23 mouse cellular contexts compared by ENCODE assay signal in the genomic region with DNA sequence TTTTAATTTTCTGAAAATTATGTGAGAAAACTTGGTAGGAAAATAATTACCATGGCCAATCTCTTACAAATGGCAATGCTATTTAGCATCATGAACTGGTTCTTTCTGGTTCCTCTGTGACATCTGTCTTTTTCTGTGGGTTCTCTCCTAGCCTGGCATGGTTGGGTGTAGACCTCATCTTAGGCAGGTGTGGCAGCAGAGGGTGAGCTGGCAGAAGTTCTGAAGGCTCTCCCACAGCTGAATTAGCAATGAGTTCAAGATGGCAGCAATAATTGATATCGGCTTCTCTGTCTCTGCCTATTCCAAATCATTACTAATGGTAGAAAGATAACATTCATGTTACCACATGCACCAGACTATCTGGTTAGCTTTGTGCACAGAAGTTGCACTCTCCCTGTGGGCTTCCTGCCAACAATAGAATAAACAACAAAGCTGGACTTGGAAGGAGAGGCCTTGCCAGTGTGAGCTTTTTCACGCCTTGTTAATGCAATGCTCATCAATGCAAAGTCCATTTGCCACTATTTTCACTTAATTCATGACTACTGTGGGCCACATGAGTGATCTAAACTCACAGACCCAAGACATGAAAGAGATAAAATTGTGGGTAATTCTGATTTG. TPM values are rescaled to one million over a fixed set of nuclear protein-coding genes. Genes with fewer than 3 reads are reported as not detected.
DNase-seq lines count a peak whose midpoint lies in the region; ATAC-seq and TF ChIP-seq lines count a peak whose summit lies in the region.
"Had no signal": no experiment of that assay in that cellular context is flagged by ENCODE, and none has a peak within 500 bp of the region (broad histone marks: within the 10 kb centered on the region; RNA-seq: fewer than 3 reads in every experiment).

No protein-coding gene starts in this region.

- H3K9me3 ChIP-seq in forebrain, embryonic 16.5 days (ENCODE audit: control insufficient read depth, low read length), result no peaks in the 10 kb centered on the region
- H3K9me3 ChIP-seq in forebrain, embryonic 10.5 days, result no peaks in the 10 kb centered on the region
- no peaks in the 10 kb centered on the region for H3K9me3 ChIP-seq in liver, postnatal 0 days (ENCODE audit: low read length)
- H3K9me3 ChIP-seq in liver, embryonic 11.5 days (ENCODE audit: control insufficient read depth, low read length), result no peaks in the 10 kb centered on the region
- no peaks in the 10 kb centered on the region for H3K9me3 ChIP-seq in neural tube, embryonic 12.5 days
- H3K9me3 ChIP-seq in stomach, postnatal 0 days (ENCODE audit: control insufficient read depth, low read length), result no peaks in the 10 kb centered on the region
- H3K9me3 ChIP-seq: heart, embryonic 13.5 days; kidney, embryonic 15.5 days; limb, embryonic 12.5 days; liver, embryonic 15.5 days; midbrain, embryonic 12.5 days had no signal

- 63% methylated on average over 2 of the region's 2 CpGs for WGBS in forebrain, embryonic 16.5 days
- 93% methylated on average over 2 of the region's 2 CpGs for WGBS in forebrain, embryonic 10.5 days
- 65% methylated on average over 2 of the region's 2 CpGs for WGBS in liver, postnatal 0 days (ENCODE audit: insufficient replicate concordance)
- WGBS in liver, embryonic 11.5 days, result 76% methylated on average over 2 of the region's 2 CpGs
- 77% methylated on average over 2 of the region's 2 CpGs for WGBS in neural tube, embryonic 12.5 days
- 44% methylated on average over 2 of the region's 2 CpGs for WGBS in stomach, postnatal 0 days

- H3K4me2 ChIP-seq in forebrain, embryonic 16.5 days (ENCODE audit: low read length), result no peak overlapping the region
- H3K4me2 ChIP-seq in liver, postnatal 0 days (ENCODE audit: low read depth, low read length), result no peak overlapping the region
- no peak overlapping the region for H3K4me2 ChIP-seq in liver, embryonic 11.5 days
- H3K4me2 ChIP-seq in neural tube, embryonic 12.5 days (replicated peaks), result no peak overlapping the region
- no peak overlapping the region for H3K4me2 ChIP-seq in stomach, postnatal 0 days (replicated peaks; ENCODE audit: low read depth)
- H3K4me2 ChIP-seq: heart, embryonic 13.5 days; kidney, embryonic 15.5 days; limb, embryonic 12.5 days; liver, embryonic 15.5 days; midbrain, embryonic 12.5 days had no signal

- no peaks in the 10 kb centered on the region for H3K4me1 ChIP-seq in forebrain, embryonic 16.5 days (replicated peaks; ENCODE audit: control insufficient read depth, insufficient read depth, low read length)
- no peaks in the 10 kb centered on the region for H3K4me1 ChIP-seq in forebrain, embryonic 10.5 days
- no peaks in the 10 kb centered on the region for H3K4me1 ChIP-seq in liver, postnatal 0 days (ENCODE audit: insufficient read depth)
- no peaks in the 10 kb centered on the region for H3K4me1 ChIP-seq in liver, embryonic 11.5 days (replicated peaks; ENCODE audit: control insufficient read depth, insufficient read depth, low read length)
- no peaks in the 10 kb centered on the region for H3K4me1 ChIP-seq in neural tube, embryonic 12.5 days
- no peaks in the 10 kb centered on the region for H3K4me1 ChIP-seq in stomach, postnatal 0 days (replicated peaks; ENCODE audit: control insufficient read depth, insufficient read depth)
- H3K4me1 ChIP-seq: kidney, embryonic 15.5 days; limb, embryonic 12.5 days; liver, embryonic 15.5 days; midbrain, embryonic 12.5 days had no signal

- DNase-seq in forebrain, embryonic 10.5 days (ENCODE audit: extremely low spot score, low spot score), result no peak
- peak; percentile 24 for DNase-seq in liver, postnatal 0 days
- no peak for DNase-seq in liver, embryonic 11.5 days (ENCODE audit: low spot score)
- DNase-seq in neural tube, embryonic 10.5 days (ENCODE audit: extremely low spot score, low spot score), result no peak
- DNase-seq in stomach, postnatal 0 days (ENCODE audit: low spot score), result no peak
- no peak for DNase-seq in heart, adult 9 months (ENCODE audit: low spot score in 2 of 2)
- DNase-seq: adrenal gland, adult 2 months; cerebellum, postnatal 25 days; embryo, embryonic 11 days; heart, adult 11 months; heart, postnatal 4 days; right cerebral cortex, postnatal 25 days; thymus, adult 18-20 months; thymus, postnatal 4 days had no signal

- H3K27ac ChIP-seq in forebrain, embryonic 16.5 days (ENCODE audit: low read length), result no peak overlapping the region
- no peak overlapping the region for H3K27ac ChIP-seq in forebrain, embryonic 10.5 days
- H3K27ac ChIP-seq in liver, postnatal 0 days (ENCODE audit: low read depth), result no peak overlapping the region
- H3K27ac ChIP-seq in liver, embryonic 11.5 days (ENCODE audit: low read depth, low read length), result no peak overlapping the region
- H3K27ac ChIP-seq in neural tube, embryonic 12.5 days, result no peak overlapping the region
- H3K27ac ChIP-seq in stomach, postnatal 0 days (replicated peaks), result no peak overlapping the region
- H3K27ac ChIP-seq: heart, embryonic 13.5 days; kidney, embryonic 15.5 days; limb, embryonic 12.5 days; liver, embryonic 15.5 days; macrophage; midbrain, embryonic 12.5 days had no signal

- no peak overlapping the region for H3K4me3 ChIP-seq in forebrain, embryonic 16.5 days (replicated peaks; ENCODE audit: low read length)
- H3K4me3 ChIP-seq in forebrain, embryonic 10.5 days, result no peak overlapping the region
- H3K4me3 ChIP-seq in liver, postnatal 0 days (ENCODE audit: low read depth, low read length), result no peak overlapping the region
- H3K4me3 ChIP-seq in liver, embryonic 11.5 days (ENCODE audit: low read depth, low read length), result no peak overlapping the region
- no peak overlapping the region for H3K4me3 ChIP-seq in neural tube, embryonic 12.5 days
- no peak overlapping the region for H3K4me3 ChIP-seq in stomach, postnatal 0 days (ENCODE audit: low read depth, low read length)
- H3K4me3 ChIP-seq: heart, embryonic 13.5 days; kidney, embryonic 15.5 days; limb, embryonic 12.5 days; liver, embryonic 15.5 days; midbrain, embryonic 12.5 days had no signal

- H3K36me3 ChIP-seq in forebrain, embryonic 16.5 days (ENCODE audit: control insufficient read depth, insufficient read depth), result no peaks in the 10 kb centered on the region
- no peaks in the 10 kb centered on the region for H3K36me3 ChIP-seq in forebrain, embryonic 10.5 days (replicated peaks)
- H3K36me3 ChIP-seq in liver, postnatal 0 days (replicated peaks; ENCODE audit: insufficient read depth, low read length), result no peaks in the 10 kb centered on the region
- H3K36me3 ChIP-seq in liver, embryonic 11.5 days (ENCODE audit: control insufficient read depth, insufficient read depth, low read length), result no peaks in the 10 kb centered on the region
- H3K36me3 ChIP-seq in neural tube, embryonic 12.5 days, result no peaks in the 10 kb centered on the region
- H3K36me3 ChIP-seq in stomach, postnatal 0 days (ENCODE audit: control insufficient read depth, insufficient read depth, low read length), result no peaks in the 10 kb centered on the region
- H3K36me3 ChIP-seq: heart, embryonic 13.5 days; kidney, embryonic 15.5 days; limb, embryonic 12.5 days; liver, embryonic 15.5 days; midbrain, embryonic 12.5 days had no signal

- peak; percentile 52 for ATAC-seq in forebrain, embryonic 16.5 days
- peak; percentile 77 for ATAC-seq in liver, postnatal 0 days
- ATAC-seq in liver, embryonic 11.5 days (replicated peaks; ENCODE audit: low FRiP score), result no peak
- ATAC-seq in neural tube, embryonic 12.5 days (ENCODE audit: low FRiP score, low read depth), result 0 out of 2 replicates have a peak, but pooled peaks have one; percentile 2
- ATAC-seq in stomach, postnatal 0 days (ENCODE audit: low FRiP score, low TSS enrichment), result peak; percentile 53; the same call in 1 of the 2 replicates
- ATAC-seq: intestine, embryonic 16.5 days had no signal

- TF ChIP-seq CTCF in liver, postnatal 0 days (IDR thresholded peaks at IDR 0.05; ENCODE audit: low read depth), result no peak
- no peak for TF ChIP-seq CTCF in stomach, postnatal 0 days (IDR thresholded peaks at IDR 0.05; ENCODE audit: low read depth)

- no peaks in the 10 kb centered on the region for H3K27me3 ChIP-seq in forebrain, embryonic 16.5 days (replicated peaks; ENCODE audit: control insufficient read depth, insufficient read depth, low read length)
- no peaks in the 10 kb centered on the region for H3K27me3 ChIP-seq in forebrain, embryonic 10.5 days (ENCODE audit: poor library complexity, severe bottlenecking)
- H3K27me3 ChIP-seq in liver, postnatal 0 days (ENCODE audit: insufficient read depth, low read length), result no peaks in the 10 kb centered on the region
- no peaks in the 10 kb centered on the region for H3K27me3 ChIP-seq in liver, embryonic 11.5 days (replicated peaks; ENCODE audit: control insufficient read depth, insufficient read depth, low read length)
- no peaks in the 10 kb centered on the region for H3K27me3 ChIP-seq in neural tube, embryonic 12.5 days (replicated peaks)
- no peaks in the 10 kb centered on the region for H3K27me3 ChIP-seq in stomach, postnatal 0 days (ENCODE audit: control insufficient read depth, insufficient read depth, low read length)
- H3K27me3 ChIP-seq: heart, embryonic 13.5 days; kidney, embryonic 15.5 days; limb, embryonic 12.5 days; liver, embryonic 15.5 days; midbrain, embryonic 12.5 days had no signal

- no peak overlapping the region for H3K9ac ChIP-seq in forebrain, embryonic 16.5 days (replicated peaks; ENCODE audit: low read depth, low read length)
- no peak overlapping the region for H3K9ac ChIP-seq in liver, postnatal 0 days (replicated peaks)
- no peak overlapping the region for H3K9ac ChIP-seq in liver, embryonic 11.5 days (ENCODE audit: low read depth, low read length)
- H3K9ac ChIP-seq in neural tube, embryonic 12.5 days, result no peak overlapping the region
- H3K9ac ChIP-seq in stomach, postnatal 0 days (ENCODE audit: low read length), result no peak overlapping the region
- H3K9ac ChIP-seq: heart, embryonic 13.5 days; kidney, embryonic 15.5 days; limb, embryonic 12.5 days; liver, embryonic 15.5 days; midbrain, embryonic 12.5 days had no signal

- no peak for TF ChIP-seq EP300 in liver, postnatal 0 days (IDR thresholded peaks at IDR 0.05; ENCODE audit: low read depth)
- no peak for TF ChIP-seq EP300 in stomach, postnatal 0 days (optimal IDR thresholded peaks at IDR 0.05)

RNA-seq across cellular contexts. Expression of a gene that starts 26.1 kb away (rescaled TPM):
- 0.81 and 1.3 TPM in 2 replicates for polyA plus RNA-seq in forebrain, embryonic 16.5 days (2015; fragmentation: Nextera tagmentation; extraction: Ambion mirVana)
- polyA plus RNA-seq in forebrain, embryonic 10.5 days (2016; fragmentation: Nextera tagmentation; extraction: Ambion mirVana), result 9.1 and 10.5 TPM in 2 replicates
- 2.4 and 2.8 TPM in 2 replicates for polyA plus RNA-seq in liver, postnatal 0 days (2015; fragmentation: Nextera tagmentation; extraction: Ambion mirVana)
- polyA plus RNA-seq in liver, embryonic 11.5 days (2014; fragmentation: Nextera tagmentation; extraction: Ambion mirVana), result 9.9 and 11.0 TPM in 2 replicates
- 8.8 and 9.1 TPM in 2 replicates for polyA plus RNA-seq in neural tube, embryonic 12.5 days (2016; fragmentation: Nextera tagmentation; extraction: Ambion mirVana)
- 7.5 and 8.0 TPM in 2 replicates for polyA plus RNA-seq in stomach, postnatal 0 days (2015; fragmentation: Nextera tagmentation; extraction: Ambion mirVana)
- polyA plus RNA-seq: macrophage had no signal
